Mouse (Mus musculus) testis, postnatal 14 days (tissue): ENCODE data around the gene Gm28053.
A peak's percentile ranks its signal among the peaks of the same experiment; 100 is the strongest.

Source experiments
- DNase-seq: peaks from one replicate; pipeline ENCODE4 v3.0.0; 2021; ENCODE audit warnings: low spot score

Gene Gm28053

GRCm38 (mm10) chr6:48741711-48742206 lies 23.4 kb downstream of the Gm28053 start:
- DNase-seq = no peak

- no peak for DNase-seq
Observed at GRCm38 (mm10) chr6:48742422-48743351, 24.3 kb downstream of the Gm28053 start.

DNA sequence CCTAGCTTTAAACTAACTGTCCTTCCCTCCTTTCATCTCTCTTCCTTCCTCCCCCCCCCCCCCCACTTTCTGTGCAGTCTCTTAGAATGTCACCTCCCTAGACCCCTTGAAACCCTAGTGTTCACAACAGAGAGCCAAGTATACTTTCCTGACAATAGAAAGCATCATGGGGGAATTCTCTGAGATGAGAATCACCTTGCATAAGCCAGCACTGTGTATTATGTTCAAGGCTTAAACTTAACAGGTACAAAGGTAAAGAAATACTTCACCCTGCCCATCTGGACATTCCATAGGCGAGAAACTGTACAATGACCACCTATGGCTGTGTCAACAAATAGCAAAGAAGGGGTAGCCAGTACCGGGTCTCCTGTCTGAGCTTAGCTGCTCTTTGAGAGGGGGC lies 27.1 kb downstream of the Gm28053 start:
- no peak for DNase-seq

- no peak for DNase-seq
Observed at GRCm38 (mm10) chr6:48745959-48746889, 27.8 kb downstream of the Gm28053 start, which contains the start of gene Gimap5. Gimap5 (plus strand) TSS chr6:48746197.

DNA sequence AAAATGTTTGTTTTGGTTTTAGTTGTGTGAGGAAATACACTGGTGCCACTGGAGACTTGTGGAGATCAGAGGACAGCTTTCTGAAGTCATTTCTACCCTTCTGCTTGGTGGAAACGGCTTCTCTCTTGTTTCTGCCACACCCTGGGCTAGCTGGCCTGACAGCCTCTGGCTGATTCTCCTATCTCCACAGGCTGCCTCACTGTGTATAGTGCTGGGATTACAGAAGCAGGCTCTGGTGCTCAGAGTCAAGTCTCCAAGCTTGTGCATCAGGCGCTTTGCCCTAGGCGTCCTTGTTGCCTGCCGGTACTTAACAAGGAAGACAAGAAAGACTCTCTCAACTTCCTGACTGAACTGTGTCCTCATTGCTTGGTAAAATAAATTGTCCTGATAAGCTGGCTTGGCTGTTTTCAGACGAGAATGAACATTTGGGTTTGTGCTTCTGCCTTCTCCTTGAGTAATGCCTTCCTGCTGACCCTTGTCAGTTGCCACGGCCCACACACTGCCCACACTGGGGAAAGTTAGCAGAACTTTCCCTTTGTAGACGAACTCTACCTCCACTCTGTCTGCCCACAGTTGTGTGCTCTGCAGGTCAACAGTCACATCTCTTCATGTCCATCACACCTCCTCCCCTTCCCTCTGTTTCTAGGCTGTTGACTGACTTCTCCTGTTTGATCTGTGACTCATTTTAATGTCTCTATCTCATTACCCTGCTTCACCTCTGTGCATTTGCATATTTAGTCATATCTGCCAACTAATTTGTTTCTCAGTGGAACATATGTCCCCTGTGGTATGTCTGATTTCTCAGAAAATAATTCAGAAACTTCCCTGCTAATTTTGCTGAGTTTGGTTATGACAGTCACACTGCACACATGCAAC lies 28.9 kb downstream of the Gm28053 start:
- DNase-seq = no peak

GRCm38 (mm10) chr6:48763567-48764270 lies 45.3 kb downstream of the Gm28053 start:
- DNase-seq = no peak

GRCm38 (mm10) chr6:48764496-48764895 lies 46.1 kb downstream of the Gm28053 start:
- no peak for DNase-seq

DNA sequence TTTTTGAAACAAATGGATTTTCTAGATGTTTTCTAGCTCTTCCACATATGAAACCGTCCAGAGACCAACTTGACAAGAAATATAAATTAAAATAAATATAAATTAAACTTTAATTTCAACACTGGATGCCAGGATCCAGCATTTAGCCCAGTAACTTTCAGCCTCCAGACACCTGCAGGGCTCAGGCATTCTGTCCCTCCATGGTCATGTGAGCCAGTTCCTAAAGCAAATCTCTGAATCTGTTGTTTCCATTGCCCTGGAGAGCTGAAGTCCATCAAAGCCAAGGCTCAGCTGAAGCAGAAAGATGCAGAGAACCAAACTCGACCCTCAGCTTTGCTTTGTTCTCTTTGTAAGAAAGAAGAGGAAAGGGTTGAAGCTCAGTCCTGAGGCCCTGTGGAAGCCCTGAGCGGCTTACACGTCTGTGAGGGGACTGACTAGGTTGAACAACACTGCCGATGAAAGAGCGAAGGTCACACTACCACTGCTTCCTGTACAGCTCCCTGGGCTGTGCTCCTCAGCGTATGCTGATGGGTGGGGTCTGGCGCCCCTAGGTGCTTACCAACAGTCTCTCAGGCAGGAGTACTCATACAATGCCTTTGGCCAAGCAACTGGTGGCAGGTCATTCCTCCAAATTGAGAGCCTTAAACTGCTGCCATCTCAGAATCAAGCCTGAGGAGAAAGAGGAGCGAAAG lies 49.9 kb downstream of the Gm28053 start:
- DNase-seq = no peak

DNA sequence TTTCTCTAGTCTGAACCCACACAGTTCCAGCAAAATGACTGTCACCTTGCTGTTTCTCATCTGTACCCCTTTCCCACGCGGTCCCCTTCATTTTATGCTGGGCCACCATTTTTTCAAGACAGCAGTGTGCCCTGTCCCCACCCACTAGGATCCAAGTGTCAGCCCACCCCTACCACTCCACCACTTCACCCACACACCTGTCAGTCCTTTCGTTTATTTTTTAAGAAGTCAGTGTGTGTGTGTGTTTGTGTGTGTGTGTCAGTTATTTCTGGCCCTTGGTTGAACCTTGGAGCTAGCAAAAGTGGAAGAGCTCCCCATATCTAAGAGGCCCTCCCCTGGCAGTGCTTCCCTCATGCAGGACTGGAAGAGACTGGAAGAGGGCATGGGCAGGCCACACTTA lies 50.5 kb downstream of the Gm28053 start:
- no peak for DNase-seq

- DNase-seq = no peak
Observed at GRCm38 (mm10) chr6:48770696-48771095, 52.3 kb downstream of the Gm28053 start, which contains the start of gene Gimap3. Gimap3 (minus strand) TSS chr6:48770851.

GRCm38 (mm10) chr6:48772030-48772429 lies 53.6 kb downstream of the Gm28053 start:
- DNase-seq = peak; percentile 52

DNA sequence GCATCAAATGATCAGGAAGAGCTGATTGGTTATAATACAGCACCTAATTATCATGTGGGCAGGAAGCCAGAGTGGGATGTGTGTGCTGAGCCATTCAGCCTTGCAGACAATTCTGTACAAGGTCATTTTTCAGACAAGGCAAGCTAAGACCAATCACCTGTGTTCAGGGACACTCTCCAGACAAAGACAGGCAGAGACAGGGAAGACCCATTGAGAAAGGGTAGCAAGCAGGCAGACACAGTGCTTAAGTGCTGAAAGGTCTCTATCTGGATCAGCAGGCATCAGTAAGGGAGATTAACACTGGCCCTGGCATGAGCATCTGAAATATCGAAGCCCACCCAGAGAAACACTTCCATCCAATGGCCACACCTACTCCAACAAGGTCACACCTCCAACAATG lies 66.0 kb downstream of the Gm28053 start:
- DNase-seq = no peak

- no peak for DNase-seq
Observed at GRCm38 (mm10) chr6:48785189-48785588, 66.8 kb downstream of the Gm28053 start.

- DNase-seq = no peak
Observed at GRCm38 (mm10) chr6:48785601-48786000, 67.2 kb downstream of the Gm28053 start.

- DNase-seq = no peak
Observed at GRCm38 (mm10) chr6:48787867-48788266, 69.5 kb downstream of the Gm28053 start.

- no peak for DNase-seq
Observed at GRCm38 (mm10) chr6:48801897-48802296, 83.5 kb downstream of the Gm28053 start.
